Mouse (Mus musculus) hematopoietic stem cell, adult 5-6 weeks (primary cell): Measurements from ENCODE around the gene Serpini2. TPM values are rescaled to one million over a fixed set of nuclear protein-coding genes. Genes with fewer than 3 reads are reported as not detected.
"Not testable (repeated sequence)": the region's sequence is repeated elsewhere in the genome, so short reads cannot be mapped to it uniquely, and the experiment has no call there.

Source experiments
- ATAC-seq, 2 experiments: fragments of 125-278 bp in 1 of 2; replicated peaks in 1 of 2; 2 replicates each; pipeline ENCODE4 v1.8.0; 2016 to 2017; ENCODE audit warnings: inconsistent platforms in 2 of 2, mild to moderate bottlenecking in 2 of 2, moderate number of reproducible peaks in 2 of 2, low read depth in 1 of 2, moderate TSS enrichment in 1 of 2; ENCODE audit not compliant: low FRiP score in 2 of 2, poor library complexity in 2 of 2, severe bottlenecking in 2 of 2, insufficient read depth in 1 of 2, low TSS enrichment in 1 of 2
- total RNA-seq: library from RNA; stranded (forward); fragments of 172-1452, 232-1000 nt; gene quantifications from 2 replicates; pipeline ENCODE4 v1.2.3, GENCODE M21; 2017

Serpini2 gene
- not detected in 2 replicates for total RNA-seq

- no peak for ATAC-seq
Observed at GRCm38 (mm10) chr3:75269978-75270377, at the start of gene Serpini2. Gene Serpini2 (minus strand): TSS chr3:75270078.

- ATAC-seq, result no peak
Observed at GRCm38 (mm10) chr3:75308861-75309260, 39.0 kb upstream of the Serpini2 start.

DNA sequence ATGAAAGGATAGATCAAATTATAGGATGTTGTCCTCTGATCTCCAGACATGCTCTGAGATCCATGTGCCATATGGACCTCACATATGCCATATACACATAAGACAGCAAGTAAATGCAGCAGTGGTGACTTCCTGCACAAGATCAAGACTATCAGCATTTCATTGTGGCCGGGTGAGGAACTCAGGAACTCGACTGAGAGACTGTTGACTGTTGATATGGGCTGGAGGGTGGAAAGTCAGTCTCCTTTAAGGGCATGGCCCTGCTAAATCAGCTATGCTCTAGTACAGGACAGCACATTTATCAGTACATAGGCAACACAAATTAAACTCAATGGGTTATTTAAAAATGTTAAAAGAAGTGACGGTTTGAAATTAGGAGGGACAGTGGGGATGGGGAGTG, 38.4 kb upstream of the Serpini2 start:
- ATAC-seq, result peak; percentile 58 to 59; a peak in 3 of 4 replicates

- no peak for ATAC-seq
Observed at GRCm38 (mm10) chr3:75305584-75305983, 35.7 kb upstream of the Serpini2 start.

GRCm38 (mm10) chr3:75304621-75305020, 34.7 kb upstream of the Serpini2 start:
- no peak for ATAC-seq

DNA sequence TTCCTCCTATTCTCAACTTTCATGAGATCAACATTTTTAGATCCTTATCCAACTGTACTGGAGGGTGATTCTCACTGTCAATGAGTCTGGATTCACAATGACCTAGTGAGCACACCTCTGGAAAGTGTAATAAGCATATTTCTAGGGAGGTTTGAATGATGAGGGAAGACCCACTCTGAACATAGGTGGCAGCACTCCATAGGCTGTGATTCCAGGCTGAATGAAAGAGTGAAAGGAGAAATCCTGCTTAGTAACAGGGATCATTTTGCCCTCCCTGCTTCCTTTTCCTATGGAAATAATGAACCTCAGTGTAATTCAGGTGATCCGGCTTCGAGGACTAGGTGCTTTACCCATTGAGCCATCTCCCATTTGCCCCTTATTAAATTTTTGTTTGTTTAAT, 31.2 kb upstream of the Serpini2 start:
- ATAC-seq, result no peak

DNA sequence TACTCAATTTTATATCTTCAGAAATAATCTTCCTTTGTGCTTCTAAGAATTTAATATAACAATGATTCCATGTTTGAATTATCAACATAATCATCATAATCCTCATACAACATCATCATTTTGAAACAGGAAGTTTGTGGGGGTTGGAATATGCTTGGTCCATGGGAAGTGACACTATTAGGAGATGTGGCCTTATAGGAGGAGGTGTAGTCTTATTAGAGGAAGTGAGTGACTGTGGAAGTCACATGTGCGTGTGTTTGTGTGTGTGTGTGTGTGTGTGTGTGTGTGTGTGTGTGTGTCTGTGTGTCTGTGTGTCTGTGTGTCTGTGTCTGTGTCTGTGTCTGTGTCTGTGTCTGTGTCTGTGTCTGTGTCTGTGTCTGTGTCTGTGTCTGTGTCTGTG, 29.6 kb upstream of the Serpini2 start:
- ATAC-seq, result not testable (repeated sequence)

DNA sequence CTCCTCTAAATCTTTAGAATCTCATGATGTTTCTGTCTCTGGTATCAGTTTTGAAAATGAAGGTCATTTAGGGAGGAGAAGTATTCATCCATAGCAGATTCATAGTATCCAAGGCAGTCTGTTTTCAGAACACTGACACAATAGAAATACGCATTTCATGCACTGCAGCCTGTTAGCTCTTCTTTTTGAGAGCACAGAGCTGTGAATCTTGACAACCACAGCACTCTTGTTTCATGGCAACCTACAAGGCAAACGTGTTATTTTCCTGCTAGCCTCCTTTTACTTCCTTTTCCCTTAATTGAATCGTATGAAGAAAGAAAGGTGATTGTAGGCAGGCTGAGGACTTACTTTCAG, 27.9 kb upstream of the Serpini2 start:
- no peak for ATAC-seq

DNA sequence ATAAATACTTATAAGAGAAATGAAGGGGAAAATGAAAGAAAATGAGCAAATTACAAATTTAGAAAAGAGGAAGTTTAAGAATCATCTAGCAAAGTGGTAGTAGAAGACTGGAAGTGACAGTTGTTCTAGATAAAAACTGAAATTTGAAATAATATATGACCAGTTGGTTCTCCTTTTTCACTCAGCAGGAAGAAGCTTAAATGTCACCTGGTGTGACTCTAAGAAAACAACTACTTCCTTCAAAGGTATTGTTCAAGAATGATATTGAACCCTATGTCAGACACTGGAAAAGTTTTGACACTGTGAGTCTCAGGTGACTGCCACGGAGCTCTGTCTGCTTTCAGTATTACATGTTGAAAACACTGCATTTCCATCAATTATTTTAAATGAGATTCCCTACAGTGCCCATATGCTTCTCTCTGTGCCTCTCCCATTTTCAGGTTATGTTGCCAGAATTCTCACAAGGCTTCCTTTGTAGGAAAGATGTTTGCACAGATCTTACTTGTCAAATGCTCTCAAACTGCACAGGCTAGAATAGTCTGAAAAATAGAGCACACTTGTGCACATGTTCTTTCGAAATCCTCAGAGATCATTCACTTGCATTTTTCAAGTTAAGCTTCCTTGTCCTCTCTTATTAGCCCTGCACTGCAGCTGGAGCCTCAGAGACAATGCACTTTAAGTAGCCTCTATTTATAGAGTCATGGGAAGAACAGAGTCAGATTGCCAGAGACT, 27.3 kb upstream of the Serpini2 start:
- ATAC-seq, result peak; percentile 67 to 73

DNA sequence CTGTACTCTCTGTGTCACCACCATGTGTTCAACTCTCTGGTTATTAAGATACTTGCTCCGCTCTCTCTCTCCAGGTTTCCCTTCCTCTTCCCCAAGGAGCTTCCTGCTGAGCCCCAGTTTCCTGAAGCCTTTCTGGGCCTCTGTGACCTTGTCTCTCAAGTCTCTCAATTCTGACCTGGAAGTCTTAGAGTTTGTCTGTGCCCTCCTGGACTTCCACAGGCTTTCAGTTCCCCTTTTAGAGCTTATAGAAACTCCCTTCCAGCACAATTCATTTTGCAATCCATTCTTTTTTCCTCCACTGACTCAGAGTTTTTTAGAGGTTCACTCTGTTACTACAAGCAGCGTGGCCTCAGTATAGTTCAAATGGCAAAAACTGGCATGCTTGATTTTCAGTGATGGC, 23.4 kb upstream of the Serpini2 start:
- ATAC-seq, result peak; percentile 52 to 75; a peak in 3 of 4 replicates

GRCm38 (mm10) chr3:75277455-75277854, 7.6 kb upstream of the Serpini2 start:
- no peak for ATAC-seq

GRCm38 (mm10) chr3:75276522-75276921, 6.6 kb upstream of the Serpini2 start:
- ATAC-seq, result no peak

DNA sequence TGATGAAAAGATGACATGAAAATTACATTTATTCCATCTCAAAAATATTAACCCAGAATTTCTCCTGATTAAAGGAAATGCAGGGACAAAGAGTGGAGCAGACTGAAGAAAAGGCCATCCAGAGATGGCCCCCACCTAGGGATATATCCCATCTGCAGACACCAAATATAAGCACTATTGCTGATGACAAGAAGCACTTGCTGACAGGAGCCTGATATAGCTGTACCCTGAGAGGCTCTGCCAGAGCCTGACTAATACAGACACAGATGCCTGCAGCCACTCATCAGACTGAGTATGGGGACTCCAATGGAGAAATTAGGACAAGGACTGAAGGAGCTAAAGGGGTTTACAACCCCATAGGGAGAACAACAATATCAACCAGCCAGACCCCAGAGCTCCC, 5.2 kb upstream of the Serpini2 start:
- no peak for ATAC-seq

DNA sequence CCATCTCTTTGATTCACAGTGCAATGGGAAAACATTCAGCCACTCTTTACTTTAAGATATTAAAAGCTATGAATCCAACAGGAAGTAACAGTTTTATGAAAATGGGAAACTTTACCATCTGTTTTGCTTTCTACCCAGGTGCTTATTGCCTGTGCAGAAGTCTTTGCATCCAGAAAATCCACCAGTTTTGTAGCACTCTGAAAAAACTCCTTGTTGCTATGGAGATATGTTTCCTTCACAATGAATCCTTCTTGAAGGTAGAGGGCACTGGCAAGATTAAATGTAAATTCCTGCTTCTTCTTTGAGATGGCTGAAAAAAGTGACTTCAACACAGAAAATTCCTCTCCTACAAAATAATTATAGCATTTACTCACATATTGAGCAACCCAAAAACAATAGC, 10.5 kb downstream of the Serpini2 start:
- ATAC-seq, result no peak

DNA sequence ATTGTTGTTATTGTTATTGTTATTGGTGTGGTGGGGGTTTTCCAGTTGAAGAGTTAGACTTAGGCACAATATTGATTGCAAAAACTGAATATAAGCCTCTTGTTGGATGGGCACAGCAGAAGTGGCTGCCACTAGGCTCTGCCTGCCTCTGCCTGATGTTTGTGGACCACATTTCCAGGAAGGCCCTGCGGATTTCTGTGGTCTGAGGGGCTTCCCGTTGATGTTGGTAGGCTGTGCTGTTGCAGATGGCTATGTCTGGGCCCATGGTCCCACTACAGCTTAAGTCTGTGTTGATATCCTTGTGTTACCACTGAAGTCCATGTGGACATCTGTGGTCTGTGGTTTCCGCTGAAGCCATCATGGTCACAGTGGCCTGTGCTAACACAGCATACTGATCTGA, 50.2 kb downstream of the Serpini2 start:
- no peak for ATAC-seq

DNA sequence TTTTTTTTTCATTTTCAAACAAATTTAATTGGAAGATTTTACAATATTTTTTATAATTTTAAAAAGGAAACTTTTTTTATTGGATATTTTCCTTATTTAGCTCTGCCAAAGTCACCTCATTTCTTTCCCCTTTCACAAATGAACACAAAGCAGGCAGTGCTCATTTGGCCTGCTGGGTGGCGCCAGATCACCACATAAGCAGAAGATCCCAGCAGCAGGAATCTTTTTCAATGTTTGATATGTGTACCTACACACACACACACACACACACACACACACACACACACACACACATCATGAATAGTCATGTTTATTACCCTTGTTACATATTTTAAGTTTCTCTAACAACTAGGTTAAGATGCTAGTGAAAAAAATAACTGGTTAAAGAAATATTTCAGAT, 50.7 kb downstream of the Serpini2 start:
- ATAC-seq, result peak; percentile 59 to 69; a peak in 3 of 4 replicates

DNA sequence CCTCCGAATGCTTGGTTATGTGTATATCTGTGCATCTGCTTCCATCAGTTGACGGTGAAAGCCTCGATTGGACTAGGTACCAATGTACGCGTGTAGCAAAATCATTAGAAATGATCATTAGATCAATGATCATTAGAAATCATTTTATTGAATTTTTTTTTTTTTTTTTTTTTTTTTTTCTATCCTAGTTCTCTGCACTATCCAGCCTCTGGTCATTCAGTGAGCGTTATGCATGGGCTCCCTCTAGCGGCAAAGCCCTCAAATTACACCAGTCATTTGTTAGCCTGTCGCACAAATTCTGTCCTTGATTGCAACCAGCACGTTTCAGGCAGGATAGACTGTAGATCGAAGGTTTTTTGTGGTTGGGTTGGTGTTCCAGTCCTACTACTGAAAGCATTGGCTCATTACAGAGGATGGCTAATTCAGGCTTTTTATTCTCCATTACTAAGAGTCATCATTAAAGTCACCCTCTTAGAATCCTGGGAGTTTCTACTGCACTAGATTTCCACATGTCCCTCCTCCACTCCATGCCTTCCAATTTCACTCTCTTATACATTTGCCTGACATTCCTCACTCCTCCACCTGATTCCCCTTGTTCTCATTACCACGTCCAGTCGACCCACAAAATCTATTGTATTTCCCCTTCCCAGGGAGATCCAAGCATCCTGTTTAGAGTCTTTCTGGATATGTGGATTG, 66.9 kb downstream of the Serpini2 start:
- peak; percentile 78 to 87 for ATAC-seq
